Mouse (Mus musculus) left cerebral cortex, postnatal 4 days (tissue): ENCODE data around the gene Galnt14. TPM values are rescaled to one million over a fixed set of nuclear protein-coding genes. Genes with fewer than 3 reads are reported as not detected.

Experiments used
- DNase-seq: peaks from one replicate; pipeline ENCODE4 v3.0.0-alpha.2; 2022
- intact Hi-C: fragments of 180-260 bp; cut with DNase I; formaldehyde crosslinking; loops from one replicate; pipeline ENCODE4 v1.15.1; 2025
- total RNA-seq, 2 experiments: library from RNA; stranded (reverse); gene quantifications; 2 replicates each; pipeline ENCODE4 v1.2.3; 2021

Gene Galnt14
- 10 to 100 TPM; 19.1 to 21.0 TPM for total RNA-seq

- intact Hi-C loops = no loop called here
- DNase-seq = peak; percentile 66
Observed at GRCm38 (mm10) chr17:73710042-73710911, at the start of gene Galnt14. Gene Galnt14 (minus strand): TSS chr17:73710453.

DNA sequence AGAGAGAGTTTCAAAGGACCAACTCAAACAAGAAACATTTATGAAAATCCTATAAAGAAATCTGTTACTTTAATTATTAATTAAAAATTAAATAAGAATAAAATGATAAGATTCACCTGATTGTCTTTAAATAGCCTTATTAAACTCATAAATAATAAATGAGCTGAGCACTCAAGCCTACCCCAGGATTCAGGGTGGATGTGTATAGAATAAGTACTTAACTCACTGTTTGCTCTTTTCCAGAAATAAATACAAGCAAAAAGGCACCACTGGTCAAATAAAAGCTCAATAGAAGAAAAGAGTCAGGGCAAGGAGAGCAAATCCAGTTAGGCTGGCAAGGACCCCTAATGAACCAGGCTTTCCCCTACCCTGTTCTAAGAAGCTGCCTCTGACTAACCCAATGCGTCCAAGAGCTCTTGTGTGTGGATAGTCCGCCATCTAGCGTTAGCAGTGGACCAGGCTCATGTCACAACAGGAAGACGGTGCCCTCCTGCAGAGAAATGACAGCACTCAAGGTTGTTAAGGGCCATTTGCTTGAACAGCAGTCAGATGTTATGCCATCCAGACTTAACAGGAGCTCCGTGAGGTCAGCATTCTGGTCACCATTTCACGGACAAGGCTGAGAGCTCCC is 33.5 kb upstream of the Galnt14 start:
- peak; percentile 86 for DNase-seq
- intact Hi-C loops = loop anchor here (1.0 to 10.0 kb wide), 2 partner anchors 441 to 889 kb away; no protein-coding TSS in a partner anchor

DNA sequence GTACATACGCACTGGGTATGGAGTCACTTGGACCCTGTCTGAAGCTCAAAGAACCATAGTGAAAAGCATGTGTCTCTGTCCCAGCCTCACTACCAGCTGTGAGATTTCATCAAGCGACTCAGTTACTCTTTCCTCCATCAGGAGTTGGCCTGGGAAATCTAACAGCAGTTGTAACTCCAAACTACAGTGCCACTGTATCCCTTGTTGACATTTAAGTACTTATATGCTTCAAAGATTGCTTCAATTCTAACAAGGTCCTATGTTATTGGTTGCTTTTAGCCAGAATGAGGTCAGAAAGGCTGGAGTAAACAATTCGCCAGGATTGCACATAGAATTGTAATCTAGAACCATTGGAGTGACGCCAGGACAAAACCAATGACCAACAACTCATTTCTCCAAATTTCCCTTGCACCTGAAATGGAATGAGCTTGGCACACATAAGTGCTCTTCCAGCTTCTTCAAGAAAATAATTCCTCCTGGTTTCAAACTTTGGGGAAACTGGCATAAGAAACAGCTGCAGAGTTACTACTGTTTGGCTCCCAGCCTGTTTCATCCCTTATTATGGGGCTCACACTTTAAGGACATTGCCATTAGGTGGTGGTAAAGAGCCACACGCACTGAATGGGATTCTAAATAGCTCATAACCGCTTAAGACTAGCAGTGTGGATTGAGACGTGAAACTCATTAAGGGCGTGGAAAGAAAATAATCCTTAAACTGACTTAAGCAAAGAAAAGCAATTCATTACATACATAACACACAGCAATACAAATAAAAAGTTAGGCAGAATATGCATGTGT is 13.8 kb upstream of the Galnt14 start:
- intact Hi-C loops = no loop called here
- DNase-seq = no peak

DNA sequence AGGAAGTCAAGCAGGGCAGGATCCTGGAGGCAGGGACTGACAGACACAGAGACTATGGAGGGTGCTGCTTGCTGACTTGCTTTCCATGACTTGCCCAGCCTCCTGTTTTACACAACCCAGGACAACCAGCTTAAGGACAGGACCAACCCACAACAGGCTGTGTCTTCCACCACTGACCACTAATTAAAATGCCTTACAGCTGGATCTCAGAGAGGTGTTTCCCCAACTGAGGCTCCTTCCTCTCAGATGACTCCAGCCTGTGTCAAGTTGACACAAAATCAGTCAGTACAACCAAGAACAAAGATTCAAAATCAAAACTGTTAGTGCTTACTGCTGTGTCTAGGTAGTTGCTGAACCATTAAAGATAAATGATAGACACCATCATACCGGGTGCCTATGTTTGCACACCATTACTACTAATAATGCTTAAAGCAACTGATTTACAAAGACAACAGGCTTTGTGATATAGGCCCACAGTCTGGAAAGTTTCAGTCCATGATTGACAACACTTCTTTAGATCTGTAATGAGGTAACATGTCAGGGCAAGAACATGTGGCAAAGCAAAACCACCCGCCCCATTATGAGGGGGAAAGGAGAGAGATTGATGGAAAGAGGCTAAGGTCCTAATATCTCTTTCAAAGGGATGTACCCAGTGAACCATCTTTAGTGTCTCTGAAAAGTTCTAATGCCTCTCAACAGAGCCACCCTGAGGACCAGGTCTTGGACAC is 8.9 kb upstream of the Galnt14 start:
- DNase-seq = no peak
- intact Hi-C loops = no loop called here

DNA sequence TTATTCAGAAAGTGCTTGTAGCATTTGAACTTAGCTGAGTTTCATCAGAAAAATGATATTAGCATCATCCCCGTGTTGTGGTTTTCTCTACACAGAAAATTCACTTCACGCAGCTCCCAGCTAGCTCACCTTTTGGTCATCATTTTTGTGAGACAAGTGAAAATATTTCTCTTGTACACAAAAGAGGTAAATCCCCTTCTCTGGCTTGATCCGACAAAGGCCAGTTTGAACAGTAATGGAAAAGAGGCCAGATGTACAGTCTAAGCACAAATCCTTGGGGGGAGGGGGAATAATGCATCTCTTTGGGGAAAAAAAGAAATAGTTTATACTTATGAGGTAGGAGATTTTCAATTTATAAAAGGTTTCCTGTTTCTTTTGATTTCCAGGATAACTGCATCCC is 6.4 kb upstream of the Galnt14 start:
- intact Hi-C loops = no loop called here
- no peak for DNase-seq

DNA sequence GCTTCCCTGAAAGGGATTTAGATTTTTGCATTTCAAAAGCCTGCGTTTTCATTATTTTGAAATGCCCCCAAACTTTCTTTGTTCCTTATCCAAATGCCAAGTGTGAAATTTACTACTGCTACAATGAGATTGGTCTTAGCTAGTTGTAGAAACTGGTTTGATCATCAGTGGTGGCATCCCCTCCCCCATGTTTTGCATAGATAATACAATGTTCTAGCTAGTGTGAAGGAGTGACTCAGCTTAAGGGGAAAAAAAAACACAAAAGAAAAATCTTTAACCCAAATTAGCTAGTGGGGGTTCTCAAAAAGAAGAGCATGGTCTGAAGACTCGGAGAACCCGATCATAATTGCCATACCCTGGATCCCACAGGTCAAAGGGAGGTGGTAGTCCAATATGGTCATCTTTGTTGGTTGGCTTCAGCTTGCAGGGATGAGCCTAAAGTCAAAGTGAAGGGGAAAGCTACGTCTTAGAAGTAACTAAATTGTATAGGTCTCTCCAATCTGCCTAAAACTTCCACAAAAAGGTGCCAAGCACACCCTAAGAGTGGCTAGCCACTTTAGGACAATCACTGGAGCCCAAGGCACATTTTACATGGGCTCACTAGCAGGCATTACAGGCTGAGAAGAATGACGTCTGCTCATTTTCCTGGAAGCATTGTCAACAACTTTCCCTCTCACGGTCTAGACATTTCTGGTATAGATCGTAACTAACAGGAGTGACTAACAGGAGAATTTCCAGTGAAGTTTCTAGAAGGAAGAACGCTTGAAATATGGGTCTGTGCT is 4.4 kb upstream of the Galnt14 start:
- DNase-seq = no peak
- intact Hi-C loops = no loop called here

- DNase-seq = peak; percentile 24
- intact Hi-C loops = no loop called here
Observed at GRCm38 (mm10) chr17:73713347-73713746, 3.1 kb upstream of the Galnt14 start.

- peak; percentile 44 for DNase-seq
- intact Hi-C loops = no loop called here
Observed at GRCm38 (mm10) chr17:73711919-73712318, 1.7 kb upstream of the Galnt14 start.

DNA sequence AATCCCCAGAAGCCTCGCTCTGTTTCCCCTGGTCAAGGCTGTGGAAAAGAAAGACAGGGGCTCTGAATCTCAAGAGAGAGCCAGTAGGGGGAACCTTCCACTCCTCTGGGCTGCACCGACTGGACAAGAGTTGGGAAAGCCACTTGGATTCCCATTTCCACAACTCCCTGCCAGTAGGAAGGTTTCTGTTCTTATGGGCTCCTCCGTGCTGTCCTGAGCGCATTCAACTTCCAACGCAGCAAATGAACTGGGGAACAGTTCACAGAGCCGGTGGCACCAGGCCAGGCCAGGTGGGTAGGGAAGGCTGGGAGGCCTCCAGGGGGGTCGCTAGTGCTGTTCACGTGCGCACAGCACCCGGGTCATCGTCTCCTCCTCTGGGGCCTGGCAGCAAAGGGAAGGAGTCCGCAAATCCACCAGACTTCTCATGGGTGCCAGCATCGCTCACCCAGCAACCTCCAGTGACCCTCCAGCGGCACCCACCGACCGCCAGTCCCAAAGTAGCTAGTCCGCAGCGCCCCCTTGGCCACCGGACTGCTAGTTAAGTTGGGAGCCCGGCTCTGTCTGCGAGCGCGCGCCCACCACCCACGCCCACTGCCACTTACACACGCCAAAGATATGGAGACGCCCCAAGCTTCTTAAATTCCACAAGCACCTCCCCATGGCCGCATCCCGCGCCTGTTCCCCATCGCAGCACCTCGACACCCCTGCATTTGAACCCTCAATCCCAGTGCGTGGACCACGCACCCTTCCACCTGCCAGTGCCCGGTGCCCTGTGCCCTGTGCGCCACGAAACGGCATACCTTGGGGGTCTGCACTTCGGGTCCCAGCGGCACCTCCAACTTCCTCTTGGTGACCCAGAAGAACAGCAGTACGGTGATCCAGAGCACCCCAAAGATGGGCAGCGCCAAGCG is 867 bp downstream of the Galnt14 start:
- peak; percentile 60 for DNase-seq
- intact Hi-C loops = no loop called here

- no peak for DNase-seq
- intact Hi-C loops = no loop called here
Observed at GRCm38 (mm10) chr17:73708451-73708850, 1.8 kb downstream of the Galnt14 start.

- intact Hi-C loops = no loop called here
- no peak for DNase-seq
Observed at GRCm38 (mm10) chr17:73703571-73703970, 6.7 kb downstream of the Galnt14 start.

DNA sequence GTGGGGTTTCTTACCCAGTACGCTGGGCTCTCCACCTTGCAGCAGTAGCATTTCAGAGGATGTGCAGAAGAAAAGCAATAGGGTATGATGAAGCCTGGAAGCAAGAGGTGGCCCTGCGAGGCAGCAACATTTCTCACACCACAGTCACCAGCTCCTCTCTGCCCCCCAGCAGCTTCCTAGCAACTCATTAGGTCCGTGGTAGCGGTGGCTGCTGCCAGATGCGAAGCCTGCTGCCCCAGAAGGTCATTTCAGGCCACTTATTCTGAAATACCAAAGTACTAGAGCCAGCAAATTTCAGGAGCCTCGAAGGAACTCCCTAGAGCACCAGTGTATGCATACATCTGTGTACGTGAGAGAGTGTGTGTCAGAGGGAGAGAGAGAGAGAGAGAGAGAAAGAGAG is 9.2 kb downstream of the Galnt14 start:
- intact Hi-C loops = no loop called here
- DNase-seq = no peak

DNA sequence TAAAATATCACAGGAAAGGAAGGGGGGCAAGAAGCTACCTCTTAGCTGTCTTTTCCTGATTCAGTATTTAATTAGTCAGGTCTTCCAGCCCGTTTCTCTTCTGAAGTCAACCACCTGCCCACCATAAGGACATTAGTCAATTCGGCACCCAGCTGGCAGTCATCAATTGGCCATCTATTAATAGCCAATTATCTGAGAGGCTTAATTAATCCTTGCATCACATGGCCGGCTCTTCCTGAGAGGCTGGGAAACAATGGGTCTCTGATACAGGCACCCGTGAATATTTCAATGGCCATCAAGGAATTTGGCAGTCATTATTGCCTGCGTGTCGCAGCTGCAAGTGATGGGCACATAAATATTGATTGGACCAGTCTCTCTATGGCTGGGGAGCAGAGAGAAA is 10.4 kb downstream of the Galnt14 start:
- DNase-seq = no peak
- intact Hi-C loops = no loop called here

DNA sequence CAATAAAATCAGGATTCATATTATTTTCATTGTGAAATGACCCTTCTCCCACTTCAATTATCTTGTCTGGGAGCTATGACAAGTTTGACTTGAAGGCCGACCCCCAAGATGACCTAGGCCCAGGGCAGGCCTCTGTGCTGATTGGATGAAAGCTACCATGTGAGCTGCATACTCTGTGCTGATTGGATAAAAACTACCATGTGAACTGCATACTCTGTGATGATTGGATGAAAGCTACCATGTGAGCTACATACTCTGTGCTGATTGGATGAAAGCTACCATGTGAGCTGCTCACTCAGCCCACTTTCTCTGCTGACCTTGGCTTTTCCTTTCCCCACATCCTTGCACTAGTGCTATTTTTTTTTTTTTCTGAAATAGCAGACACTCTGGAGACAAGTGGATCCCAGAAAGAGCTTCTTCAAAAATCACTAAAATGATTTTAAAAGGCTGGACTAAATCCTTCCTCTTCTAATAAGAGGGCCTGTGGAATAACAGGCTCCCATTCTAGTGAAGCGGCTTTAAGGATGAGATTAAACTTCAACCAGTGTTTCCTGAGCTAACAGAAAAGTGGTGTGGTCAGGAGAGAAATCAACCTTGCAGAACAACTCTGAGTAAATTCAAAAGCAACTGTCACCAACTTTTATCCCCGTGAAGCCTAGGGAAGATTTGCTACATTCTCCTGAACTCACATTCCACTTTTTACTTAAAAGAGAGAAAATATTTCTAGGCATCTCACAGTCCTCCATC is 15.9 kb downstream of the Galnt14 start:
- intact Hi-C loops = no loop called here
- DNase-seq = no peak

GRCm38 (mm10) chr17:73688261-73688660 is 22.0 kb downstream of the Galnt14 start:
- intact Hi-C loops = no loop called here
- no peak for DNase-seq

DNA sequence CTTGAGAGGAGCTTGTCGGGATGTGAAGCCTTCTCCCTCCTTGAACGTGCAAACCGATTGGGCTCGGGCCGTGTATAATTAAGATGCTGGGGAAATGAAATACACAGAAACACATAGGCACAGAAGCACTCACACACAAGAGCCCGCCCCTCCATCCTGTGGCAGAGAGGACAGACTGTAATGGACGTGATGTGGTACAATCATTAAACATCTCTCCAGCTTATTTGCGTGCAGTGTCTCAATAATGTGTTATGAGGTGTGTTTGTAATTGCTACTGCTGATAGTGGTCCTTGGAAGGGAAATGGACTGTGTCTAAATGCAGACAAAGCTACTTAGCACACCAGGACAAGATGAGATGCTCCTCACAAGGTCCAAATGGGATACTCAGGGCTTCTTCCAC is 24.0 kb downstream of the Galnt14 start:
- DNase-seq = no peak
- intact Hi-C loops = no loop called here

GRCm38 (mm10) chr17:73684746-73685145 is 25.5 kb downstream of the Galnt14 start:
- no peak for DNase-seq
- intact Hi-C loops = no loop called here

DNA sequence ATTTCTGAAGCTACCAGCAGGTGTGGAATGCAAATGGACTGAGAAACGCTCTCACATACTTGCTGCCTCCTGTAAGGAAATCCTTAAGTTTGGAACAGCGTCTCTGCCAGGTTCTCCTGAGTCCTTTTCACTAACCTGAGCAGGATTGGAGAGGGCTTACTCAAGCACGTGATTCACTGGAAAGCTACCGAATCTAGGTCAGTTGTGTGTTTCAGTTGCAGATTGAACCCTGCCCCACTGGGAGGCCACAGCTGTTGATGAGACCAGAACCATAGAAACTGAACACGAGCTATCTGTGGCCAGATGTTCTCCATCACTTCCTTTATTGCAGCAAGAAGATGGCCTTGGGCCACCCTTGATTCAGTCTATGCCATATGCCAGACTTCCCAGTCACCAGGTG is 38.3 kb downstream of the Galnt14 start:
- intact Hi-C loops = no loop called here
- no peak for DNase-seq
